Mouse (Mus musculus) embryonic facial prominence, embryonic 14.5 days (tissue): ENCODE measurements at regions not wholly inside any gene's neighbourhood (a gene's known extent, or its start where the extent isn't known, plus 50 kb on each side); places are given as distances from the start of the nearest gene placed in this dataset.
"Not testable (repeated sequence)": the region's sequence is repeated elsewhere in the genome, so short reads cannot be mapped to it uniquely, and the experiment has no call there.

Experiments used
- ATAC-seq: fragments of 200-750 bp; cut with Nextera tagmentation; 2 replicates; pipeline ENCODE4 v1.8.0; 2017; ENCODE audit warnings: low read depth, moderate number of reproducible peaks, moderate TSS enrichment
- DNase-seq: peaks from one replicate; pipeline ENCODE4 v3.0.0-alpha.2; 2015; ENCODE audit warnings: low spot score
- H3K27ac ChIP-seq: fragments of 300-500 bp; sonication (generic); replicated peaks from 2 replicates; pipeline ENCODE4 v1.5.1; 2014; ENCODE audit warnings: low read depth, mild to moderate bottlenecking, low read length, moderate library complexity
- H3K27me3 ChIP-seq: fragments of 300-500 bp; sonication (generic); replicated peaks from 2 replicates; pipeline ENCODE4 v1.6.1; 2014; ENCODE audit warnings: low read length; ENCODE audit not compliant: control insufficient read depth, insufficient read depth
- H3K36me3 ChIP-seq: fragments of 300-500 bp; sonication (generic); 2 replicates; pipeline ENCODE4 v1.6.1; 2014; ENCODE audit warnings: low read length, mixed read lengths; ENCODE audit not compliant: control insufficient read depth, insufficient read depth
- H3K4me1 ChIP-seq: fragments of 300-500 bp; sonication (generic); 2 replicates; pipeline ENCODE4 v1.6.1; 2014; ENCODE audit warnings: antibody characterized with exemption, low read length; ENCODE audit not compliant: control insufficient read depth, insufficient read depth
- H3K4me2 ChIP-seq: fragments of 300-500 bp; sonication (generic); 2 replicates; pipeline ENCODE4 v1.6.1; 2014; ENCODE audit warnings: low read depth, mild to moderate bottlenecking, low read length, moderate library complexity, mixed read lengths
- H3K4me3 ChIP-seq: fragments of 300-500 bp; sonication (generic); 2 replicates; pipeline ENCODE4 v1.5.1; 2014; ENCODE audit warnings: low read depth, mild to moderate bottlenecking, low read length
- H3K9ac ChIP-seq: fragments of 300-500 bp; sonication (generic); 2 replicates; pipeline ENCODE4 v1.6.1; 2014; ENCODE audit warnings: low read depth, mild to moderate bottlenecking, low read length, moderate library complexity, mixed read lengths
- H3K9me3 ChIP-seq: fragments of 300-500 bp; sonication (generic); 2 replicates; pipeline ENCODE4 v1.6.1; 2016; ENCODE audit warnings: low read length; ENCODE audit not compliant: control insufficient read depth
- WGBS: fragments of 180-500 bp; shearing (Covaris S2); extraction: QIAGEN DNeasy Blood & Tissue Kit; methylation state at CpG from one replicate; pipeline ENCODE4 v1.1.7; 2014; 5-methylcytosine and 5-hydroxymethylcytosine counted together

- ATAC-seq (no peak), DNase-seq (no peak)
- WGBS, result 62% methylated on average over 5 of the region's 5 CpGs
- no peaks in the 10 kb centered on the region for H3K9me3 ChIP-seq
- no peaks in the 10 kb centered on the region for H3K4me1 ChIP-seq
- no peaks in the 10 kb centered on the region for H3K27me3 ChIP-seq
- no peaks in the 10 kb centered on the region for H3K36me3 ChIP-seq
- H3K4me3 ChIP-seq, result no peak overlapping the region
- H3K27ac ChIP-seq, result no peak overlapping the region
- H3K4me2 ChIP-seq, result no peak overlapping the region
- no peak overlapping the region for H3K9ac ChIP-seq
These were observed 65.4 kb downstream of the Chst1 start for GRCm38 (mm10) chr2:92664939-92665338.

DNA sequence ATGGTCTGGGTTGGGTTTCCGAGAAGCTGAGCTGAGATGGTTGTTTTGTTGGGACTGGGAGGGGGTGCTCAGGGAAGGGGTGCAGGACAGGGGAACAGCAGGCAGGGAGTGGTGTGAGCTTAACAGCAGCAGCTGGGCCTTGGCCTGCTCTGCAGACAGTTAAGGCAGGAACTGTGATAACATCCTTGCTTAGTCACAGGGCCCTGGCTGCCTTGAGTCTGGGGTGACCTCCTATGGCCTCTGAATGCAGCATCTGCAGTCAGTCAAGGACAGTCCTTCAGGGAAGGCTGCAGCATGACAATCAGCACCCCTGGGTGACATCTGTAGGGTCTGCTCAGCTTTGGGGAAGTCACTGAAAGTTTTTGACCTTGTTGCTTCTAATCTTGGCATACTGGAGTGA lies 67.7 kb downstream of the Chst1 start:
- H3K4me2 ChIP-seq, result no peak overlapping the region
- no peaks in the 10 kb centered on the region for H3K4me1 ChIP-seq
- no peaks in the 10 kb centered on the region for H3K9me3 ChIP-seq
- H3K36me3 ChIP-seq, result no peaks in the 10 kb centered on the region
- H3K27me3 ChIP-seq, result no peaks in the 10 kb centered on the region
- DNase-seq (no peak), ATAC-seq (no peak)
- H3K9ac ChIP-seq, result no peak overlapping the region
- WGBS, result 58% methylated on average over 1 of the region's 1 CpGs
- no peak overlapping the region for H3K4me3 ChIP-seq
- no peak overlapping the region for H3K27ac ChIP-seq

- no peak overlapping the region for H3K4me3 ChIP-seq
- no peak overlapping the region for H3K9ac ChIP-seq
- no peak overlapping the region for H3K27ac ChIP-seq
- 48% methylated on average over 6 of the region's 6 CpGs for WGBS
- ATAC-seq (no peak), DNase-seq (no peak)
- no peaks in the 10 kb centered on the region for H3K36me3 ChIP-seq
- H3K27me3 ChIP-seq, result no peaks in the 10 kb centered on the region
- H3K9me3 ChIP-seq, result no peaks in the 10 kb centered on the region
- H3K4me2 ChIP-seq, result no peak overlapping the region
- H3K4me1 ChIP-seq, result no peaks in the 10 kb centered on the region
These were observed 68.2 kb downstream of the Chst1 start for GRCm38 (mm10) chr2:92667756-92668155.

DNA sequence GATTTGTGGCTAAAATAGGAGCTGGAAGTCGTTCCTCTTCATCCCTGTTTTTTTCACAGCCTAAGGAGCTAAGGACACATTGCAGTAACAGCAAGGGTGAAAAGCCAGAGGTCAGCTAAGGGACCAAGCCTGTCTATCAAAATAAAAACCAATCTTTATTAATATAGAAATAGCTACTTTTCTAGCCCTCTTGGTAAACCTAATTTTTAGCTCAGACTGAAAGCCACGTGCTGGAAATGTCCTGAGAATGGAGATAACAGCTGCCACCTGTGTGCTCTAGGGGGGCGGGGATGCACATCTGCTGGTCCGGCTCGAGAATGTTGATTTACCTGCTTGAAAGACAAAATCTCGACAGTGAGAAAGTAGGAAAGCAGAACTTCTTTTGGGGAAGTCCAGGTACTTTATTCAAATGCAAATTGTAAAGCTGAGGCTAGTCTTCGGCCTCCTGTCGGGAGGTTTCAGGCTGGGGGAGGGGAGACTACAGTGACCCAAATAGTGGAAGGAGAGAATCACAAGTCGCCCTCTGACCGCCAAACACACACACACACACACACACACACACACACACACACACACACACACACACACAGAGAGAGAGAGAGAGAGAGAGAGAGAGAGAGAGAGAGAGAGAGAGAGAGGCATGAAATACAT lies 70.0 kb downstream of the Chst1 start:
- not testable (repeated sequence) for H3K9ac ChIP-seq, H3K9me3 ChIP-seq, H3K4me1 ChIP-seq, H3K4me2 ChIP-seq, H3K36me3 ChIP-seq, H3K27ac ChIP-seq, DNase-seq, H3K4me3 ChIP-seq, H3K27me3 ChIP-seq, ATAC-seq
- 31% methylated on average over 9 of the region's 10 CpGs for WGBS

DNA sequence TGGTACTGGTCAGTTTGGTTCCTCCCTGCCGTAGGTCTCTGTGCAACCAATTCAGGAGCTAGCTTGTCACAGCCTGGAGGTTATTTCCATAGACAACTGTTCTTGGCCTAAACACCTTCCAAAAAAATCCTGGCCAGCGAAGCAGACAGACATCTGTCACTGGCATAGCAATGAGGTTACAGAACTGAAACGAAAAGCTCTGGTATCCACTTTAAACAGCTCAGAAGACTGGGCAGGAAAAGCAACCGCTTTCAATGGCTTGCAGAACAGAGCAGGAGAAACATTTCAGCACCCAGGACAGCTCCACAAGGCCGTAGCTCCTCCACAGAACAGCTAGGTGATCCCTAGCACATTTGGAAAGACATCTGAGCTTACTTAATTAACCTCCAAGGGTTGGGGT lies 72.1 kb downstream of the Chst1 start:
- ATAC-seq (no peak), DNase-seq (peak; percentile 88)
- no peaks in the 10 kb centered on the region for H3K4me1 ChIP-seq
- no peak overlapping the region for H3K4me2 ChIP-seq
- 35% methylated on average over 5 of the region's 5 CpGs for WGBS
- H3K27ac ChIP-seq, result no peak overlapping the region
- no peak overlapping the region for H3K4me3 ChIP-seq
- H3K9me3 ChIP-seq, result no peaks in the 10 kb centered on the region
- no peaks in the 10 kb centered on the region for H3K36me3 ChIP-seq
- no peaks in the 10 kb centered on the region for H3K27me3 ChIP-seq
- H3K9ac ChIP-seq, result no peak overlapping the region

DNA sequence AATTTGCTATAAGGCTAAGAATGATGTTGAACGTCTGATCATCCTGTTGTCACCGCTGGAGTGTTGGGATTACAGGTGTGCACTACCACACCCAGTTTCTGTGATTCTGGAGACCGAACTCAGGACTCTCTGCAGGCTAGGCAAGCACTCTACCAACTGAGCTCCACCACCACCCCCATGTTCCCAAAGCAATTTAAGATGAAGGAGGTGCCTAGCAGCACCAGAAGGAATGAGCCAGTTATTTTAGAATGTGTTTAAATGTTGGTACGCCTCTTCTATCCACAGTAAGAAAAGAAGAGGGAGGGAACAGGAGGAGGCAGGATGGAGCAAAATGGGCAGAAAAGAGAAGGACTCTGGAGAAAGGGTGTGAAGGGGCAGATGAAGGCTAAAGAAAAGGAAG lies 72.6 kb downstream of the Chst1 start:
- Histone ChIP-seq H3K9me3 (no peaks in the 10 kb centered on the region), H3K27ac (no peak overlapping the region), H3K4me2 (no peak overlapping the region), H3K4me1 (no peaks in the 10 kb centered on the region), H3K27me3 (no peaks in the 10 kb centered on the region), H3K4me3 (no peak overlapping the region), H3K36me3 (no peaks in the 10 kb centered on the region), H3K9ac (no peak overlapping the region)
- no peak for DNase-seq
- ATAC-seq, result no peak
- 75% methylated on average over 4 of the region's 4 CpGs for WGBS

GRCm38 (mm10) chr2:92673064-92673813 lies 73.7 kb downstream of the Chst1 start:
- WGBS, result 81% methylated on average over 9 of the region's 9 CpGs
- Histone ChIP-seq H3K27ac (no peak overlapping the region), H3K9ac (no peak overlapping the region), H3K4me3 (no peak overlapping the region), H3K9me3 (no peaks in the 10 kb centered on the region), H3K4me1 (no peaks in the 10 kb centered on the region), H3K27me3 (no peaks in the 10 kb centered on the region), H3K4me2 (no peak overlapping the region), H3K36me3 (no peaks in the 10 kb centered on the region)
- no peak for ATAC-seq
- DNase-seq, result no peak

- H3K9ac ChIP-seq, result no peak overlapping the region
- no peaks in the 10 kb centered on the region for H3K27me3 ChIP-seq
- no peaks in the 10 kb centered on the region for H3K4me1 ChIP-seq
- no peaks in the 10 kb centered on the region for H3K36me3 ChIP-seq
- WGBS, result 11% methylated on average over 4 of the region's 4 CpGs
- H3K4me3 ChIP-seq, result no peak overlapping the region
- H3K4me2 ChIP-seq, result no peak overlapping the region
- no peaks in the 10 kb centered on the region for H3K9me3 ChIP-seq
- no peak for DNase-seq
- no peak overlapping the region for H3K27ac ChIP-seq
- ATAC-seq, result no peak
These were observed 74.4 kb downstream of the Chst1 start for GRCm38 (mm10) chr2:92673931-92674330.

DNA sequence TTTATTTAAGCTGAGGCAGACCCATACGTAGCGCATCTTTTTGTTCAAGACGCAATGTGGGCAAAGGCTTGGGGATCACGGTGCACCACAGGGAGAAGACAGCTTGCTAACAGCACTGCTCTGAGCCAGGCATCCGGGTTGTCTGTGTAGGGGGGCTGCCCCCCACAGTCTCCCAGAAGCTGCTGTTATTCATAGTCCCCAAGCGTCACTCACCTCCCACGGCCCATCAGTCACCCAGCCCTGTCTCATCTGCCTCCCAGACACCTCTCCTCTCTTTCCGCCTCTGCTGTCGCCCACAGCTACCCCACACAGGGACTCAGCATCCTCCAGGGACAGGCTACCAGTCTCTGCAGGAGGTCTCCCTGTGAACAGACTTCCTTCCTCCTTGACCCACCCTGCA lies 75.7 kb downstream of the Chst1 start:
- no peaks in the 10 kb centered on the region for H3K9me3 ChIP-seq
- ATAC-seq (no peak), DNase-seq (no peak)
- no peaks in the 10 kb centered on the region for H3K36me3 ChIP-seq
- no peak overlapping the region for H3K4me3 ChIP-seq
- H3K27ac ChIP-seq, result no peak overlapping the region
- WGBS, result 59% methylated on average over 9 of the region's 9 CpGs
- H3K4me1 ChIP-seq, result no peaks in the 10 kb centered on the region
- H3K4me2 ChIP-seq, result no peak overlapping the region
- no peaks in the 10 kb centered on the region for H3K27me3 ChIP-seq
- H3K9ac ChIP-seq, result no peak overlapping the region
